Mouse (Mus musculus) embryonic facial prominence, embryonic 13.5 days (tissue): Measurements from ENCODE around the gene Tpp1. TPM values are rescaled to one million over a fixed set of nuclear protein-coding genes. Genes with fewer than 3 reads are reported as not detected.
"Not testable (repeated sequence)": the region's sequence is repeated elsewhere in the genome, so short reads cannot be mapped to it uniquely, and the experiment has no call there.

Experiments used
- ATAC-seq: fragments of 200-750 bp; cut with Nextera tagmentation; 2 replicates; pipeline ENCODE4 v1.8.0; 2017; ENCODE audit warnings: low read depth; ENCODE audit not compliant: insufficient number of reproducible peaks, insufficient read depth, low FRiP score, low TSS enrichment
- H3K27ac ChIP-seq: fragments of 300-500 bp; sonication (generic); 2 replicates; pipeline ENCODE4 v1.5.1; 2015; ENCODE audit warnings: moderate library complexity, mild to moderate bottlenecking, inconsistent platforms
- H3K27me3 ChIP-seq: fragments of 300-500 bp; sonication (generic); 2 replicates; pipeline ENCODE4 v1.6.1; 2015; ENCODE audit warnings: mild to moderate bottlenecking, inconsistent platforms
- H3K36me3 ChIP-seq: fragments of 300-500 bp; sonication (generic); 2 replicates; pipeline ENCODE4 v1.6.1; 2015; ENCODE audit warnings: mild to moderate bottlenecking, inconsistent platforms
- H3K4me1 ChIP-seq: fragments of 300-500 bp; sonication (generic); 2 replicates; pipeline ENCODE4 v1.6.1; 2015; ENCODE audit warnings: inconsistent platforms
- H3K4me2 ChIP-seq: fragments of 300-500 bp; sonication (generic); 2 replicates; pipeline ENCODE4 v1.6.1; 2015; ENCODE audit warnings: moderate library complexity, mild to moderate bottlenecking, inconsistent platforms
- H3K4me3 ChIP-seq: fragments of 300-500 bp; sonication (generic); 2 replicates; pipeline ENCODE4 v1.5.1; 2015; ENCODE audit warnings: mild to moderate bottlenecking, inconsistent platforms
- H3K9ac ChIP-seq: fragments of 300-500 bp; sonication (generic); 2 replicates; pipeline ENCODE4 v1.6.1; 2015; ENCODE audit warnings: mild to moderate bottlenecking, inconsistent platforms
- H3K9me3 ChIP-seq: fragments of 300-500 bp; sonication (generic); 2 replicates; pipeline ENCODE4 v1.6.1; 2016; ENCODE audit warnings: inconsistent platforms
- WGBS: fragments of 180-500 bp; shearing (Covaris S2); methylation state at CpG from one replicate; pipeline ENCODE4 v1.1.7; 2015; ENCODE audit warnings: mixed read lengths; 5-methylcytosine and 5-hydroxymethylcytosine counted together
- polyA plus RNA-seq: library from polyadenylated mRNA; unstranded; fragments of >200 nt; fragmentation: Nextera tagmentation; extraction: Ambion mirVana; gene quantifications from 2 replicates; pipeline ENCODE4 v1.2.1, GENCODE M21; 2015

Gene Tpp1
- polyA plus RNA-seq, 1 experiment from 2014 or later, result 44.0 TPM

DNA sequence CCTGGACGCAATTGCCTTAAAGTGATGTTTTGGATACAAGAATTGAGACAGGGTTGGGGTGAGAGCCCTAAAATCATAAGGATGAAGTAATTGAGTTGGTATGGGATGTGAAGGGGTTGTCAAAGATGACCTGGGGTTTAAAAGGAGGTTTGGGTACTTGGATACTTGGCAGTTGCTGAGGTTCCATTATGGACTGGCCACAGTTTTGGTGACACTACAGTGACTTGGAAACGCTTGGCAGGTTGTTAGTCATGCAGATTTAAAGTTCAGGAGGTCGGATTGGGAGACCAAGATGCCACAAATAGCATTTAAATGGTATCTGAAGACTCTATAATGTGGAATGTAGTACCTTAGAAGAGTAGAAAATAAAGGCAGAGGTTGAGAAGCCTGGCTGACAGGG lies 14.4 kb downstream of the Tpp1 start:
- Histone ChIP-seq H3K9ac (peak overlapping the region; percentile 92), H3K27me3 (no peaks in the 10 kb centered on the region), H3K4me3 (peak overlapping the region; percentile 74), H3K4me2 (peak overlapping the region; percentile 79), H3K27ac (no peak overlapping the region; the same call in 1 of the 2 replicates), H3K4me1 (peaks cover 34% of the 10 kb centered on the region), H3K36me3 (peaks cover 53% of the 10 kb centered on the region), H3K9me3 (no peaks in the 10 kb centered on the region)
- 29% methylated on average over 3 of the region's 3 CpGs for WGBS
- ATAC-seq, result no peak

DNA sequence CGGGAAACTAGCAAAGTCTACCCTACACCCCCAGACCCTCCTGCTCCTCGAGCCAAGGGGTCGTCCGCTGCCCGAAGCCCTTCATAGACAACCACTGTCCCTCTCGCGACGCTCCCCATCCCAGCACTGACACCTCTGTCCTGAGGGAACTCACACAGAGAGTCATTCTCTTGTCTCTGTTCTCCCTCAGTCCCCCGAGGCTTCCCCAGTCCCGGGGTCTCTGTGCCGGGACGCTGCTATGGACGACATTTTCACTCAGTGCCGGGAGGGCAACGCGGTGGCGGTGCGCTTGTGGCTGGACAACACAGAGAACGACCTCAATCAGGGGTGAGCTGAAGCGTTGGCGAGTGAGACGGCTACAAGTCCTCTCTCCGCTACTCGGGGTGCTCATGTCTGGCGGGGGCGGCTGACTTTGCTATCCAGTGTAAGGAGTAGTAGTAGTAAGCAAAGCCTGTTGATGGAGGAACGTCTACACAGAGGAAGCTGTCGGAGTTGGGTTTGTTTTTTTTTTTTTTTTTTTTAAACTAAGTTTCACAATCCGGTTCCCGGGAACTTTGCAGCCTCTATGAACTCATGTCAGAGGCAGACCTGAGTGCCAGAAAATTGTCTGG lies 15.0 kb downstream of the Tpp1 start, which contains the start of gene Rrp8:
Gene Rrp8, minus strand, starts transcription at position 475 of the 611 bp plus-strand sequence.
- Histone ChIP-seq H3K27me3 (no peaks in the 10 kb centered on the region), H3K4me2 (peak within 1 kb of the TSS; percentile 79), H3K9ac (peak within 1 kb of the TSS; percentile 92), H3K4me1 (peaks cover 34% of the 10 kb centered on the region), H3K9me3 (no peaks in the 10 kb centered on the region), H3K27ac (peak within 1 kb of the TSS; percentile 87), H3K4me3 (peak within 1 kb of the TSS; percentile 74), H3K36me3 (peaks cover 53% of the 10 kb centered on the region)
- under 1% methylated on average over 30 of the region's 30 CpGs for WGBS
- ATAC-seq, result no peak; the same call in 1 of the 2 replicates

DNA sequence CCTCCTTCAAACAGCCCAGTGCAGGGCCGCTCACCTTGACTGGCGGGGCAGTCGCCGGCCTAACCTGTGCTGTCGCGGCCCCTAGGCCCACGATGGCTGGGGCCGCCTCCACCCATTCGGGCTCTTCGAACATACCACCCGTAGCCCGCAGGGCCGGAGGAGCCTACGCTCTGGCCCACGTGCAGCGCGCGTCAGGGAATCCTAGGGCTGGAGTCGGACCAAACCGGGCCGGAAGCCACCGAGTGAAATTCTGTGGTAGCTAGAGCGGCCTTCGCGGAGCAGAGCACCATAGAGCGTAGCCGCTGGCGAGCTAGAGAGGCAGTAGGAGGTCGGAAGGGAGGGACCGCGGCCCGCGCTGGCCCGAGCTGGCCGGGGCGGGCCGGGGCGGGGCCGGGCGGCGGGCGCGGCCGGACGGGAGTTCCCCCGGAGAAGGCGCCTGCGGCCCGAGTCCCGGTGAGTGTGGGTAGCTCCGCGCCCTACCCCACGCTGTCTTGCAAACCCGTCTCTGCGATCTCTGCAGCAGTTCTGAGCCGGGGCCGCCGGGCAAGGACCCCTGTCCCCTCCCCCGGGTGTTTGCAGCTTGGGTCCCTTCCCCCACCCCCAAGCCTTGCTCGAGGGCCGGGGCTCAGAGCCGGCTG lies 15.7 kb downstream of the Tpp1 start, which contains the start of gene Ilk:
Gene Ilk, plus strand, starts transcription at position 329 of the 638 bp plus-strand sequence.
- under 1% methylated on average over 52 of the region's 62 CpGs for WGBS
- H3K36me3 ChIP-seq, result peaks cover 53% of the 10 kb centered on the region

DNA sequence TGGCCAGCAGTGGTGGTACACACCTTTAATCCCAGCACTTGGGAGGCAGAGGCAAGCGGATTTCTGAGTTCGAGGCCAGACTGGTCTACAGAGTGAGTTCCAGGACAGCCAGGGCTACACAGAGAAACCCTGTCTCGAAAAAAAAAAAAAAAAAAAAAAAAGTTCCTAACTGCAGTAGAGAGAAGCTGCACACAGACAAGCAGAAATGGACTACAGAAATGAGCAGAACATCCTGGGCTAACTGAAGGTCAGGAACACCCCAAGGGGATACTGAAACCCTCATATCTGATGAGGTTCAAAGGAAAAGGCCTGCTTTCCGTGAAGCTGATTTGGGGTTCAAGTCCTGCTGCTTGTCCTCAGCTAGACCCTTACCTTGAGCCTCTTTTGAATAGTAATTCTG lies 16.6 kb downstream of the Tpp1 start:
- not testable (repeated sequence) for H3K9me3 ChIP-seq, H3K27me3 ChIP-seq, ATAC-seq
- Histone ChIP-seq H3K4me2 (peak overlapping the region; percentile 79), H3K9ac (peak overlapping the region; percentile 92), H3K27ac (peak overlapping the region; percentile 87; the same call in 1 of the 2 replicates), H3K36me3 (peaks cover 53% of the 10 kb centered on the region), H3K4me3 (peak overlapping the region; percentile 74), H3K4me1 (peaks cover 34% of the 10 kb centered on the region)
- 51% methylated on average over 4 of the region's 4 CpGs for WGBS

More for the DNA sequence above, 15.7 kb downstream of the Tpp1 start, which contains the start of gene Ilk:
- Histone ChIP-seq H3K4me1 (peaks cover 34% of the 10 kb centered on the region), H3K9me3 (no peaks in the 10 kb centered on the region), H3K9ac (peak within 1 kb of the TSS; percentile 92), H3K27me3 (no peaks in the 10 kb centered on the region), H3K27ac (peak within 1 kb of the TSS; percentile 87), H3K4me3 (peak within 1 kb of the TSS; percentile 74), H3K4me2 (peak within 1 kb of the TSS; percentile 79)
- peak; percentile 96 for ATAC-seq

DNA sequence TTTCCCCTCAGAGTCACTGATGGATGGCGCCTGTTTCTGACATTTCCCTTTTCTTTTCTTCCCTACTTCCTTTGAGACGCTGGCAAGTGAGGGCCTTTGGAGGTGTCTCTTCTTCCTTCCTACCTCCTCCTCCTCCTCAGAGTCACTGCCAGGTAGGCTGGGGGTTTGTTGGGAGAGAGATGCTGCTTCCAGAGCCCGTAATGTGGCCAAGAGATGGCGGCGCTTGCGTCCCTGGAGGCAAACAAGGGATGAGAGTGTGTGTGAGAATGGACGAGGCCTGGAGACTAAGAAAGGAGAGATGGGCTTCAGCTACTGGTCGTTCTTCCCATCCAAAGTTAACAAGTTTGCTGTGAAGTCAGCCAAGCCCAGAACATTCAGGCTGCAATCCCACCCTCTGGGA lies 17.2 kb downstream of the Tpp1 start:
- Histone ChIP-seq H3K4me1 (peaks cover 34% of the 10 kb centered on the region), H3K4me2 (peak overlapping the region; percentile 79), H3K9me3 (no peaks in the 10 kb centered on the region), H3K9ac (peak overlapping the region; percentile 92; the same call in 1 of the 2 replicates), H3K4me3 (peak overlapping the region; percentile 74; the same call in 1 of the 2 replicates), H3K27me3 (no peaks in the 10 kb centered on the region), H3K27ac (no peak overlapping the region), H3K36me3 (peaks cover 53% of the 10 kb centered on the region)
- ATAC-seq, result no peak
- WGBS, result 87% methylated on average over 8 of the region's 8 CpGs

DNA sequence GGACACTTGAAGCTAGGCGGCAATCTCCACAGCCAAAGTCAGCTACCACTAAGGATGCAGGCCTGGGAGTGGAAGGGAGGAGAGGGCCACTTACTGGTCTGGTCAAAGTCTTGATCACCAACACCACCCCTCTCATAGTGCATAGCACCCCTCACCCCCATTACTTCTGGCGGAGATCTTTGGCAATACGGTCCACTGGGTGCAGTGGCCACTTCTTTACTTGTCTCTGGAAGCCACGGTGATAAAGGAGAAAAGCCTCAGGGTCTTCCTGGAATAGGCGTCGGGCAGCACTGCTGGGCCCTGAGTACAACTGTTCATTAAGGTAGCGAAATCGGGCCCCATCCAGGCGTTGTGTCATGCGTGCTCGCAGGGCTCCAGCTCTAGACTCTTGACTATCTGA lies 18.2 kb downstream of the Tpp1 start:
- peaks cover 62% of the 10 kb centered on the region for H3K36me3 ChIP-seq

DNA sequence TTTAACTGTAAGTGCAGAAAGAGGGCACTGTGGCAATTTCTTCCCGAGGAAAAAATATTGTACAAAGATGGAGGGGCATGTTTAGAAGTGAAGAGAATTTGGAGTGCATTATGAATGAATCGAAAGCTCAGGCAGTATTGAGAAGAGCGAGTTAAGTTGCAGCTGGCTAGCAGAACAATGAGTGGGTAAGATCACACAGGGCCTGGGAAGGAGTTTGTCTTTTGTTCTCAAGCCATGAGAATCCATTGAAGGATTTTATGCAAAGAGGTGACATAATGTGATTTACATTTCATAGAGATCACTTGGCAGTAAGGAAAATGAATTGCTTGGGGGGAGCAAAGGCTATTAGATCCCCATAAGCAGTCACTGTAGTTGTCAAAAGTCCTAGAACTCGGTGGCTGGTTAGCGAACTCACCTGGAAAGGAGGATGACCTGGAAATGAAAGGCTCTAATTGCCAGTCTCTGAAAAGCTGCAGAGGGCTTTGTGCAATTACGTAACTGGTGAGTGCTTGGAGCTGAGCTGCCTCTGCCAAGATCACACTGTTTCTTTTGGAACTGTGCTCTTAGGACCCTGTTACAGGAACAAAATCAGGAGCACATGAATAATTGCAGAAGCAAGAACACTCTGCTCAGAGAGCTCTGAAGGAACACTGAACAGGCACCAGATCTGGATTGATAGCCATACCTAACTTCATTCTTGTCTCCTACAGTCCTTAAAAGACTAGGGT lies 23.2 kb downstream of the Tpp1 start:
- Histone ChIP-seq H3K4me3 (no peak overlapping the region), H3K36me3 (peaks cover 50% of the 10 kb centered on the region), H3K4me1 (no peaks in the 10 kb centered on the region), H3K9me3 (no peaks in the 10 kb centered on the region), H3K9ac (0 out of 2 replicates have a peak overlapping the region, but pooled peaks have one; percentile 2), H3K27ac (no peak overlapping the region), H3K27me3 (no peaks in the 10 kb centered on the region), H3K4me2 (no peak overlapping the region)
- ATAC-seq, result no peak
- 75% methylated on average over 6 of the region's 6 CpGs for WGBS

More for the DNA sequence above, 18.2 kb downstream of the Tpp1 start:
- Histone ChIP-seq H3K4me3 (no peak overlapping the region), H3K4me1 (peaks cover 25% of the 10 kb centered on the region), H3K27ac (no peak overlapping the region), H3K9me3 (no peaks in the 10 kb centered on the region), H3K9ac (0 out of 2 replicates have a peak overlapping the region, but pooled peaks have one; percentile 27), H3K27me3 (no peaks in the 10 kb centered on the region), H3K4me2 (no peak overlapping the region)
- no peak for ATAC-seq
- WGBS, result 95% methylated on average over 11 of the region's 11 CpGs

DNA sequence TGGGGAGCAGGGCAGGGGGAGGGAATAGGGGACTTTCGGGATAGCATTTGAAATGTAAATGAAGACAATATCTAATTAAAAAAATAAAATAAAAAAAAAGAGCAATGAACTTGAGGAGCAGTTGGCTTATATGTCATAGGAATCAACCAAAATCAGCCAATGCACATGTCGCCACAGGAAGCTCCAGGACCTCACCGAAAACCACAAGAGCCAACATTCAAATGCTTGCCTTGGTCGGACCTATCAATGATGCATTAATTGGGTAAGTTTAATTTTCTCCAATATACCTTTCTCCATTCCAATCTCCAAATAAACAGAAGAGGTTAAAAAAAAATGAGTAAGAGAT lies 25.1 kb downstream of the Tpp1 start:
- Histone ChIP-seq H3K4me3 (no peak overlapping the region), H3K27ac (no peak overlapping the region; the same call in 1 of the 2 replicates), H3K27me3 (no peaks in the 10 kb centered on the region), H3K4me1 (no peaks in the 10 kb centered on the region), H3K9me3 (no peaks in the 10 kb centered on the region), H3K4me2 (no peak overlapping the region), H3K36me3 (peaks cover 31% of the 10 kb centered on the region), H3K9ac (0 out of 2 replicates have a peak overlapping the region, but pooled peaks have one; percentile 37)
- WGBS, result 92% methylated on average over 4 of the region's 4 CpGs
- ATAC-seq, result no peak

DNA sequence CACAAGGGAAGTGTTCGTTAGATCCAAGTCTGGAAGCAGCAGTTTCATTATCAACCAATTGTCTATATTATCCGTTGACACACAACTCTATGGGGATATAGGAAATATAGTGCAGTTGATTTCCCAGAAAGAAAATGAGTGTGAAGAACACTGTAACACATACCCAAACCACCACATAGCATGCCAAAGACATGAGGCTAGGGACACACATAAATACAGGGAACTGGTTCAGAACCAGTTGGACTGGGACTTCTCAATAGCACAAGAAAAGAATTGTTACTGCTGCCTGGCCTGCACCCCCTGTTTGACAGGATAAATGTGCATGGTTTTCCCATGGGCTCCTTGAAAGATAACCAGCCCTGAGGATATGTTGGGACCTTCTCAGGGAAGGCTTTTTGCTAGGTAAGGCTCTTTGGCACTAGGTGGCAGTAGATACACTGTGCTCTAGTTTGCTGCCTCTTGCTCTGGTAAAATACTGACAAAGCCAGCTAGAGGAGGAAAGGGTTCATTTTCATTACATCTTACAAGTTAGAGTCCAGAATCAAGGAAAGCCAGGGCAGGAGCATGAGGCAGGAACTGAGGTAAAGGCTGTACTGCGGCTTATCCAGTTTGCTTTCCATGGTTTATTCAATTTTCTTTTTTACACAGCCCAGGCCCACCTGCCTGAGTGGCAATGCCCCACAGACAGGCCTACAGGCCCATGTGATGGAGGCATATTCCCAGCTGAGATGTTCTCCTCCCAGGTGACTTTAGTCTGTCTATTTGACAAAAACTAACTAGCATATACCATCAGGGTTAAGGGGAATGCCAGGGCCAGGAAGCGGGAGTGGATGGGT lies 25.7 kb downstream of the Tpp1 start:
- Histone ChIP-seq H3K9me3 (no peaks in the 10 kb centered on the region), H3K4me3 (no peak overlapping the region), H3K4me1 (no peaks in the 10 kb centered on the region), H3K27me3 (no peaks in the 10 kb centered on the region), H3K36me3 (peaks cover 25% of the 10 kb centered on the region), H3K4me2 (no peak overlapping the region), H3K27ac (no peak overlapping the region; the same call in 1 of the 2 replicates), H3K9ac (0 out of 2 replicates have a peak overlapping the region, but pooled peaks have one; percentile 37)
- no peak for ATAC-seq
- 81% methylated on average over 4 of the region's 4 CpGs for WGBS

DNA sequence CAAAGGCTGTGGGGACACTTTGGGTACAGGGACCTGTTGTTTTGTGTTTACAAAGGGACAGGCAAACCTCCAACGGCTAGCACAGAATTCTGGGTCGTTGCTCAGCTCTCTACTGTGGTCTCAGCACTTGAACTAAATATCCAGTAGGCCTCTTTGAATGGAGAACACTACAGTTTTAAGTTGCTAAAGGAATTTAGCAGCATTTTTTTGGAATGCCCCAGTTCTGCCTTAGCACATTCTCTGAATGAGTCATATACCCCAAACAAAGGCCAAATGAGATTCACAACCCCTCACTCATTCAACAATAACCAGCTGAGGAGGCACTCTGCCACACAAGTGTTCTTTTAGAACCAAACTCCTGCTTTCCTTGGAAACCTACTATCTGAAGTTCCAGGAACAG lies 30.1 kb downstream of the Tpp1 start:
- no peak overlapping the region for H3K4me2 ChIP-seq

DNA sequence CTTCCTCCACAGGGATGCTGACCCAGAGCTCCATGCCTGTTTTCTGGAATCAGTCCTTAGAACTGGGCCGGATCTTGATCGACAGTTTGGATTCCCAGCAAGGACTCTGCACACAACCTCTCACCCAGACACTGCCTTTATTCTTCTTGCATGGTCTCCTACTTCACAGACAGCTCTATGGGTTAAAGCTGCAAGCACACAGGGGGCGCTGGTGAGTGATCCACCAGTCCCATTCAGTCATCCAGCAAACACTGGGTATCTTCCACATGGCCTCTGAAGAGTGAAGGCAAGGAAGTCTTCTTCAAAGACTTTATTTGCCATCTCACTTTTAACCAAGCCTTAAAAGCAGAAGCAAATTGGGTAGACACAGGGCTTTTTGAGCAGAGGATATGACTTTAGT lies 36.7 kb downstream of the Tpp1 start:
- Histone ChIP-seq H3K4me1 (no peaks in the 10 kb centered on the region), H3K27me3 (no peaks in the 10 kb centered on the region), H3K27ac (no peak overlapping the region), H3K4me3 (no peak overlapping the region), H3K9ac (no peak overlapping the region), H3K36me3 (no peaks in the 10 kb centered on the region), H3K4me2 (no peak overlapping the region), H3K9me3 (no peaks in the 10 kb centered on the region)
- ATAC-seq, result no peak
- WGBS, result 51% methylated on average over 3 of the region's 3 CpGs

More for the DNA sequence above, 30.1 kb downstream of the Tpp1 start:
- H3K4me1 ChIP-seq, result no peaks in the 10 kb centered on the region
- no peak for ATAC-seq
- no peak overlapping the region for H3K4me3 ChIP-seq
- no peak overlapping the region for H3K9ac ChIP-seq
- no peak overlapping the region for H3K27ac ChIP-seq
- no peaks in the 10 kb centered on the region for H3K9me3 ChIP-seq
- no peaks in the 10 kb centered on the region for H3K27me3 ChIP-seq
- WGBS, result 78% methylated on average over 2 of the region's 2 CpGs
- H3K36me3 ChIP-seq, result no peaks in the 10 kb centered on the region
